Mouse (Mus musculus) gastrocnemius, postnatal 10 days (tissue): ENCODE data around the gene Zfp691. TPM values are rescaled to one million over a fixed set of nuclear protein-coding genes. Genes with fewer than 3 reads are reported as not detected.

Experiments used
- DNase-seq: peaks from one replicate; pipeline ENCODE4 v3.0.0; 2021; ENCODE audit warnings: mixed read lengths
- microRNA-seq, 2 experiments: library from miRNA; unstranded; fragments of <30 nt; microRNA quantifications; one replicate each; pipeline ENCODE4 v1.2.0; 2021
- total RNA-seq, 2 experiments: library from RNA; stranded (reverse); gene quantifications; 2 replicates each; pipeline ENCODE4 v1.2.3; 2021

The Zfp691 gene
- total RNA-seq, 2 experiments from 2014 or later, result 8.7 to 8.9 TPM

DNA sequence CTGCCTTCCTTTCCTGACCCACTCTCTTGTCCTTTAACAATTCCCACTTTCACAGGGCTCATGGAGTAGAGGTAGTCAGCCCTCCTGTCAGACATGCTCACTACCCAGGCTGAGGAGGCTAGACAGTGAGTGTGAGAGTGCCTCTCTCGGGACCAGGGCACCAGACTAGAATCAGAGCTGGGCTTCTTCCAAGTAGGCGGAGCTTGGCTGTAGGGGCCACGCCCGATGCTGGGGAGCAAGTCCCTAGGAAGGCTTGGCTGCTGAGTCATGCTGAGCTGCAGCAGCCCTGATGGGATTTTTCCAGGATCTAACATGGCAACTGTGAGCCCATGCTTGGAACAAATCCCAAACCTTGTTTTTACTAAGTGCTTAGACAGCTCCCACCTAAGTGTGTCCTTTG is 52.7 kb downstream of the Zfp691 start:
- DNase-seq, result peak; percentile 70

- no peak for DNase-seq
Observed at GRCm38 (mm10) chr4:119120095-119120494, 53.9 kb downstream of the Zfp691 start.

Small RNA genes lying within 50 kb of the gene (microRNA-seq; reads per million reads assigned to microRNA genes)
- 0 reads per million in 2 experiments for gene Mir1957a

Other genes starting within 250 kb of the Zfp691 start
- gene Olfr1328, start 235.6 kb downstream of the Zfp691 start, total RNA-seq, result not detected
- gene Lao1, start 212.6 kb downstream of the Zfp691 start, total RNA-seq, result under 1 TPM in 1 of 2 experiments, not detected in 1; 0.16 TPM
- gene Slc2a1, start 65.5 kb downstream of the Zfp691 start, total RNA-seq, result 1 to 10 TPM; 5.2 to 5.4 TPM
- gene Ermap, start 15.8 kb upstream of the Zfp691 start, total RNA-seq, result 1 to 10 TPM in 1 of 2 experiments, under 1 TPM in 1; 0.49 to 1.9 TPM
- gene Svbp, start 21.1 kb upstream of the Zfp691 start, total RNA-seq, result 10 to 100 TPM; 38.2 to 44.7 TPM
- gene Tmem269, start 44.0 kb upstream of the Zfp691 start, total RNA-seq, result not detected
- 10 to 100 TPM; 19.3 to 21.2 TPM for gene AU022252, start 58.5 kb upstream of the Zfp691 start, total RNA-seq
- gene P3h1, start 58.7 kb upstream of the Zfp691 start, total RNA-seq, result 10 to 100 TPM; 23.3 to 30.5 TPM
- 10 to 100 TPM; 12.8 to 17.0 TPM for gene Cldn19, start 81.2 kb upstream of the Zfp691 start, total RNA-seq
- 100 to 1,000 TPM; 547 to 553 TPM for gene Ybx1, start 120.4 kb upstream of the Zfp691 start, total RNA-seq
- 10 to 100 TPM; 15.2 to 15.4 TPM for gene Ppih, start 146.4 kb upstream of the Zfp691 start, total RNA-seq
- gene Ccdc30, start 241.3 kb upstream of the Zfp691 start, total RNA-seq, result under 1 TPM; 0.21 to 0.56 TPM
- gene Ppcs, start 248.2 kb upstream of the Zfp691 start, total RNA-seq, result 1 to 10 TPM; 3.8 to 5.5 TPM
- not detected for gene Zmynd12, start 248.6 kb upstream of the Zfp691 start, total RNA-seq